Mouse (Mus musculus): Measurements from ENCODE around the gene Gm8356.
A peak's percentile ranks its signal among the peaks of the same experiment; 100 is the strongest.
"Not testable (repeated sequence)": the region's sequence is repeated elsewhere in the genome, so short reads cannot be mapped to it uniquely, and the experiment has no call there.

The Gm8356 gene

DNA sequence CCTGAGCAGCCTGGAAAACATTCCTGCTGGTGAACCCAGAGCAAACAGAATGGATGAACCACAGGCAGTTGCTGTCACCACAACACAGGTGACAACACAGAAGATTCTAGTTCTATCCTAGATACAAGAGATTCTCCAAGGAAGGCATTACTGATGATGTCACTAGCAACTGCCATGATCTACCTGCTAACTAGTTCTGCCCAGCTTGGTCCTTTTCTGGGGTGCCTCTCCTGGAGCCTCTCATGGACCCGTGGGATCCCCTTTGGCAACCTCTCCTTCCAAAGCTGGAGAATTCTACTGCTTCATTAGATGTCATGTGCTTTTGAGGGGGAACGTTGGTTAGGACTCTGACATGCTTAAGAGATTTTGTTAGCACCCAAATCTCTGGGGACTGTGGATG lies at the start of gene Gm8356:
Gm8356 (minus strand) TSS at position 101 of the 400 bp plus-strand sequence.
- not testable (repeated sequence) for DNase-seq (ENCODE audit: inconsistent age in 2 of 2, low spot score in 1 of 2)

DNA sequence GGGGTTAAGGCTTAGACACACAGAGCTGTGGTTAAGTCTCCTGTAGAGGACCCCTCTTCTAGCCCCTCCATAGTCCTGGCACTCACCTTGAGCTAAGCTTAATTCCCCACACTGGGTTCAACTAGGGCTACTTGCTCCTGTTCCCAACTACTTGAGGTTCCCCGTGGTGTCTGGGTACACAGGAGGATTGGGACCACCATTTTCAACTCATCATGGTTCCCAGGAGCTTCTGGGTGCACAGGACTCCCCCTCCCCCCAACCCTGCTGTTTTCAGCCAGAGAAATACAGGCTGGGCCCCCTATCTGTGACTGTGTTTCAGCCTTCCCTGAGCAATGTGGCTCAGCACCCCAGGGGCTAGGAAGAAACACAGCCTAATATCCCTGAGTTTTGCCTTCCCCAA lies 50.8 kb downstream of the Gm8356 start:
- DNase-seq (ENCODE audit: inconsistent age in 2 of 2, low spot score in 1 of 2), result peak in 1 of 2 experiments; percentile 20

DNA sequence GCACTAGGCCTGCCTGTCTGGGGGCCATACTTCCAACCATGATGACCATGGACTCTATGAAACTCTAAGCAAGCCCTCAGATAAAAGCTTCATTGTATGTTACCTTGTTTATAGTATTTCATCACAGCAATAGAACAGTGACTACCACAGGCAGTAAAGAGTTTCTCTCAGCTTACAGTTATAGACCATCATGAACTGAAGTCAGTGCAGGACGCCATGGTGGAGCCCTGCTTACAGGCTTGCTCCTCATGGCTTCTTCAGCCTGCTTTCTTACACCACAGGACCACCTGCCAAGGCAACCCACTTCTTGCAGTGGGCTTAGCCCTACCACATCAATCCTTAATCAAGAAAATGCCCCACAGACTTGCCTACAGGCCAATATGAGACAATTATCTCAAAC lies 51.5 kb downstream of the Gm8356 start:
- peak in 1 of 2 experiments; percentile 35 for DNase-seq (ENCODE audit: inconsistent age in 2 of 2, low spot score in 1 of 2)

DNA sequence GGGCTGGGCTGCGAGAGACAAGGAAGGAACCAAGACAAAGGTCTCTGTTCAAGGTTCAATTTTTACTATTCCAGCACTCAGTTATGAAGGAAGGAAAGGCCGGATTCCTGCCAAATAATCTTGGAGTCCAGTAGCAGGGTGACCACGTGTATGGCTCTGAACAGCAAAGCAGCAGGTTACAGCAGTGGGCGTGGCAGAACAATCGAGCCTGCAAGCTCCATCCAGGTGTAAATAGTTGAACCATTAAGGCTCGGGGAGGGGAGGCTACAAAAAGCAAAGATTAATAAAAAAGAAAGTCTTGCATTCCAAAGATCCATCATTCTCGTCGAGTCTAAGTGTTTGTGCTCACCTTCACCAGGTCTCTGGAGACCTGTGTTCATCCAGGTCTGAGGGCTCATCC lies 55.0 kb downstream of the Gm8356 start:
- peak in 1 of 2 experiments; percentile 26 for DNase-seq (ENCODE audit: inconsistent age in 2 of 2, low spot score in 1 of 2)
